Mouse (Mus musculus) bone marrow, adult 2 months (tissue): ENCODE results near the gene Nupl2.

Source experiments
- CTCF ChIP-seq: fragments of 200-500 bp; IDR thresholded peaks from 2 replicates; pipeline ENCODE4 v1.5.1; 2011; ENCODE audit warnings: low read length, control low read depth; ENCODE audit not compliant: control insufficient read depth, insufficient read depth
- POLR2A ChIP-seq: fragments of 200-500 bp; IDR thresholded peaks from 2 replicates; pipeline ENCODE4 v1.6.1; 2011; ENCODE audit warnings: low read depth, mild to moderate bottlenecking, control low read depth, low read length, borderline replicate concordance; ENCODE audit not compliant: control insufficient read depth

- TF ChIP-seq POLR2A, result no peak
- no peak for TF ChIP-seq CTCF
Observed at GRCm38 (mm10) chr5:24213861-24214546, 49.2 kb downstream of the Nupl2 start.
